Mouse (Mus musculus) embryonic facial prominence, embryonic 14.5 days (tissue): Measurements from ENCODE around the gene Mlh3. TPM values are rescaled to one million over a fixed set of nuclear protein-coding genes. Genes with fewer than 3 reads are reported as not detected.
A peak's percentile ranks its signal among the peaks of the same experiment; 100 is the strongest.

Experiments used
- ATAC-seq: fragments of 200-750 bp; cut with Nextera tagmentation; 2 replicates; pipeline ENCODE4 v1.8.0; 2017; ENCODE audit warnings: low read depth, moderate number of reproducible peaks, moderate TSS enrichment
- DNase-seq: peaks from one replicate; pipeline ENCODE4 v3.0.0-alpha.2; 2015; ENCODE audit warnings: low spot score
- H3K27ac ChIP-seq: fragments of 300-500 bp; sonication (generic); replicated peaks from 2 replicates; pipeline ENCODE4 v1.5.1; 2014; ENCODE audit warnings: low read depth, mild to moderate bottlenecking, low read length, moderate library complexity
- H3K27me3 ChIP-seq: fragments of 300-500 bp; sonication (generic); replicated peaks from 2 replicates; pipeline ENCODE4 v1.6.1; 2014; ENCODE audit warnings: low read length; ENCODE audit not compliant: control insufficient read depth, insufficient read depth
- H3K36me3 ChIP-seq: fragments of 300-500 bp; sonication (generic); 2 replicates; pipeline ENCODE4 v1.6.1; 2014; ENCODE audit warnings: low read length, mixed read lengths; ENCODE audit not compliant: control insufficient read depth, insufficient read depth
- H3K4me1 ChIP-seq: fragments of 300-500 bp; sonication (generic); 2 replicates; pipeline ENCODE4 v1.6.1; 2014; ENCODE audit warnings: antibody characterized with exemption, low read length; ENCODE audit not compliant: control insufficient read depth, insufficient read depth
- H3K4me2 ChIP-seq: fragments of 300-500 bp; sonication (generic); 2 replicates; pipeline ENCODE4 v1.6.1; 2014; ENCODE audit warnings: low read depth, mild to moderate bottlenecking, low read length, moderate library complexity, mixed read lengths
- H3K4me3 ChIP-seq: fragments of 300-500 bp; sonication (generic); 2 replicates; pipeline ENCODE4 v1.5.1; 2014; ENCODE audit warnings: low read depth, mild to moderate bottlenecking, low read length
- H3K9ac ChIP-seq: fragments of 300-500 bp; sonication (generic); 2 replicates; pipeline ENCODE4 v1.6.1; 2014; ENCODE audit warnings: low read depth, mild to moderate bottlenecking, low read length, moderate library complexity, mixed read lengths
- H3K9me3 ChIP-seq: fragments of 300-500 bp; sonication (generic); 2 replicates; pipeline ENCODE4 v1.6.1; 2016; ENCODE audit warnings: low read length; ENCODE audit not compliant: control insufficient read depth
- WGBS: fragments of 180-500 bp; shearing (Covaris S2); extraction: QIAGEN DNeasy Blood & Tissue Kit; methylation state at CpG from one replicate; pipeline ENCODE4 v1.1.7; 2014; 5-methylcytosine and 5-hydroxymethylcytosine counted together
- polyA plus RNA-seq: library from polyadenylated mRNA; unstranded; fragments of >200 nt; fragmentation: Nextera tagmentation; extraction: Ambion mirVana; gene quantifications from 2 replicates; pipeline ENCODE4 v1.2.1, GENCODE M21; 2014

The Mlh3 gene
- 8.3 and 9.0 TPM in 2 replicates for polyA plus RNA-seq

DNA sequence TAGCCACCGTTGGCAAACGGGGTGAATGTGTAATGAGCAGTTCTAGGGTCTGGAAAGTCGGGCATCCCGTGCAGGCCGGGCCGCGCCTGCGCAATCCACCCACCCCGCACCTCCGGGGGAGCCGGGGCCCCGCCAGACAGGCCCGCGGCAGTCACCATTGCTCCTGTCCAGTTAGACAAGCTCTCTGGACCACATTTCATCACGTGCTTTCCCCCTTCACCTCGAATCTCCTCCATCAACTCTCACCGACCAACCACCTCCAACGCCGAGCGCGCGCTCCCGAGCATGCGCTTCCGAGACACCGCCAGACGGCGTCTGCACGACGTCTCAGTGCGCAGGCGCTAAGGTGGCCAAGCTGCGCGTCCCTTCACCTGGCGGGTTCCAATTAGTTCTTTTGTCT, at the start of gene Mlh3:
Gene Mlh3 (minus strand): TSS at position 281 of the 400 bp plus-strand sequence.
- ATAC-seq = peak; percentile 89
- H3K36me3 ChIP-seq = 0 out of 2 replicates have a peak, but pooled peaks cover 2% of the 10 kb centered on the region
- no peaks in the 10 kb centered on the region for H3K9me3 ChIP-seq
- no peaks in the 10 kb centered on the region for H3K27me3 ChIP-seq
- DNase-seq = peak; percentile 91
- peak within 1 kb of the TSS; percentile 90 for H3K27ac ChIP-seq
- peak within 1 kb of the TSS; percentile 74 for H3K9ac ChIP-seq
- 2% methylated on average over 35 of the region's 35 CpGs for WGBS
- peaks cover 16% of the 10 kb centered on the region for H3K4me1 ChIP-seq
- peak within 1 kb of the TSS; percentile 66 for H3K4me2 ChIP-seq
- peak within 1 kb of the TSS; percentile 58 for H3K4me3 ChIP-seq

DNA sequence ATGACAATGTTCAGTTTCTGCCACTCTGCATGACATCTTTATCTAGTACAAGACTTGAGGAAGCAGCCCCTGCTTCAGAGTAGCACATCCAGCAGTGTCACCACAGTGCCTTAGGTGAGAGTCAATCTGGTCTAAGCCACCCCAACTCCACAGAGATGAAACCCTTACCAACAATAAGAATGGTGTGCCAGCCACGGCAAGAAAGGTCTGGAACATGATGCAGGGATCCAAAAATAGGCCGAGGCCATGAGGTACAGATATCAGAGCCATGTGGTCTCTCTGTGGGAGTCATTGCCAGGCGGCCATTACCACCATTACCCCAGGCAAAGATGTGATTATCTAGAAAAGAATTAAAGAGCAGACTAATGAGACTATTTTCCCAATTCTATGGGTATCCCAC, 38.3 kb upstream of the Mlh3 start:
- ATAC-seq (no peak), DNase-seq (no peak)
- Histone ChIP-seq H3K9ac (no peak overlapping the region), H3K27ac (no peak overlapping the region), H3K9me3 (no peaks in the 10 kb centered on the region), H3K4me2 (no peak overlapping the region), H3K4me1 (no peaks in the 10 kb centered on the region), H3K36me3 (peaks cover 96% of the 10 kb centered on the region), H3K27me3 (no peaks in the 10 kb centered on the region), H3K4me3 (no peak overlapping the region)
- WGBS = 89% methylated on average over 3 of the region's 3 CpGs

DNA sequence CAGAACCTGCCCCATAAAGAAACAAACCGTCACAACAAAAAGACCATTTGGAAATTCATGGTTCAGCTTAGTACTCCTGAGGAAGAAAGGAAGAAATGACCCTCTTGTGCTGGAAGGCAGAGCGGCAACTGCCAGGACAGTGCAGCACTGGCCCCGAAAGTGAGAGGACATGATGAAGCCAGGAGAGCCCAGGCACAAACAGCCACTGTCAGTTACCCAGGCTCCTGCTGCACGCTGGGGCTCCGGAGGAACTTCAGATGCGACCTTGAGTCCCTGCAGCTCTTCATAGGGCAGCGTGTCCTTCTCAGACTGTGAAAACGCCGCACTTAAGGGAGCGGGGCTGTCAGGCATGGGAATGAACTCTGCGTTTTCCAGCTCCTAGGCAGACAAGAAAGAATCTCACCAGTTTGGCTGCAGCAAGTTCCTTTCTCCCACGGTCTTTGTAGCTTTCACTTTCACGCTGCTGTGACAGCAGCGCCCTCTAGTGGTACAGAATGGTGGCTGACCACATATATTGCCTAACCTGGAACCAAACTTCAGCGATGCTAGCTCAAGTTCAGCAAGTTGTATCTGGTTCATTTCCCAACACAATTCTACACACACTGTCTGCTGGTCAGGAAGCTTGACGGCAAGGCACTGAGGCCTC, 35.0 kb upstream of the Mlh3 start:
- H3K4me2 ChIP-seq = no peak overlapping the region
- no peaks in the 10 kb centered on the region for H3K27me3 ChIP-seq
- peak; percentile 67 for ATAC-seq
- H3K4me3 ChIP-seq = no peak overlapping the region
- peaks cover 96% of the 10 kb centered on the region for H3K36me3 ChIP-seq
- 0 out of 2 replicates have a peak overlapping the region, but pooled peaks have one; percentile 14 for H3K9ac ChIP-seq
- H3K9me3 ChIP-seq = no peaks in the 10 kb centered on the region
- WGBS = 49% methylated on average over 15 of the region's 16 CpGs
- DNase-seq = peak; percentile 92
- H3K27ac ChIP-seq = 0 out of 2 replicates have a peak overlapping the region, but pooled peaks have one; percentile 30
- H3K4me1 ChIP-seq = no peaks in the 10 kb centered on the region

DNA sequence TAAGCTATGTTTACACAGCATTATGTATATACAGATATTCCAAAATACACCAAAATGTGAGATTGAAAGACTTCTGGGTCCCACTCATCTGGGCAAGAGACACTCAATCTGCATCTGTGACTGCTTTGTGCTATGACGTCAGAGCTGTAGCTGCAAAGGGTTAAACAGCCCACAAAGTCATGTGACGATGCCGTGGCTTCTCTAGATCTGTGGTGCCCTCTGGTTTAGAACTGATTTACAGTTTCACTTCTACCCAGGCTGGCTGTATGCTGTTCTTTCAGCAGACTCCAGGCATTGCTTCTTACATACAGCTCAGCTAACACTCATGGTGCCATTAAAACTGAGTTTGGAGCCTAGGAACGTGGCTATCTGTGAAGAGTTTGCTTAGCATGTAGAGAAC, 34.3 kb upstream of the Mlh3 start:
- 59% methylated on average over 4 of the region's 4 CpGs for WGBS
- no peak overlapping the region for H3K9ac ChIP-seq
- peaks cover 96% of the 10 kb centered on the region for H3K36me3 ChIP-seq

DNA sequence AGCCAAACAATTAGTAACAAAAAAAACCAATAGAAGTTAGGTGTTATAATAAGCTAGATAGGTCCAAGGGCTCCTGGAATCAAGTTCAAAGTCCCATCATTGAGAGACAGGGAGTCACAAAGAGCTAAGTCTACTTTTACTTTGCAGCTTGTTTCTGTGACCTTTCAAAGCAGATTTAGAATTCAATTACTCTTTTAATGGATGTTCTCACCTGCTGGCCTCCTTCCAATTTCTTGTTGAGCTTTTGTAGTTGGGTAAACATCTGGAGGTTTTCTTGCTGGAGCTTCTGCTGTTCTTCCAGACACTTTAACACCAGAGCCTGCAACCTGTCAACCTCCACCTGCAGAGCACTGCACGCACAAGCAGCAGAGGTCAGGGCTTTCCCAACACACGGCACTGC, 32.9 kb upstream of the Mlh3 start:
- H3K27ac ChIP-seq = no peak overlapping the region
- 76% methylated on average over 2 of the region's 2 CpGs for WGBS
- peaks cover 86% of the 10 kb centered on the region for H3K36me3 ChIP-seq
- H3K4me1 ChIP-seq = no peaks in the 10 kb centered on the region
- H3K9me3 ChIP-seq = no peaks in the 10 kb centered on the region
- no peak for DNase-seq
- H3K9ac ChIP-seq = no peak overlapping the region
- no peak overlapping the region for H3K4me3 ChIP-seq
- H3K4me2 ChIP-seq = no peak overlapping the region
- H3K27me3 ChIP-seq = no peaks in the 10 kb centered on the region
- no peak for ATAC-seq

More for the DNA sequence above, 34.3 kb upstream of the Mlh3 start:
- Histone ChIP-seq H3K27me3 (no peaks in the 10 kb centered on the region), H3K4me1 (no peaks in the 10 kb centered on the region), H3K4me2 (no peak overlapping the region), H3K27ac (no peak overlapping the region), H3K9me3 (no peaks in the 10 kb centered on the region), H3K4me3 (no peak overlapping the region)
- DNase-seq = no peak
- no peak for ATAC-seq

DNA sequence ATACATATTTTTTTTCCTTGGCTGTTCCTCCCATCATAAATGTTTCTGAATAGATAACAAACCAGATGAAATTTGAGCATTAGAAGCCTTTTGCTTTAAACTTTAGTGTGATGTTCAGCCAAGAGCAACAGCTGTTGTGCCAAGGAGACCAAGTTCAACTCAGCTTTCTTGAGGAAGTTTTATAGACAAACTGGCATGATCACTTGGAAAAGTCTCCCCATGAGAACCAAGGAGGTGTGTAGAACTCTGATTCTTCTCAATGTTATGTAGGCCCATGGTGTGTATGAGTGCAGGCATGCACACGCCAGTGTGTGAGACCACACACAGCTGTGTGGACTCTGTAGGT, 28.4 kb upstream of the Mlh3 start:
- H3K9ac ChIP-seq = no peak overlapping the region
- ATAC-seq (no peak), DNase-seq (no peak)
- H3K27me3 ChIP-seq = no peaks in the 10 kb centered on the region
- no peak overlapping the region for H3K4me3 ChIP-seq
- no peak overlapping the region for H3K4me2 ChIP-seq
- H3K4me1 ChIP-seq = peaks cover 7% of the 10 kb centered on the region
- H3K27ac ChIP-seq = no peak overlapping the region
- H3K36me3 ChIP-seq = peaks cover 45% of the 10 kb centered on the region
- WGBS = 78% methylated on average over 1 of the region's 1 CpGs
- peaks cover 13% of the 10 kb centered on the region for H3K9me3 ChIP-seq

DNA sequence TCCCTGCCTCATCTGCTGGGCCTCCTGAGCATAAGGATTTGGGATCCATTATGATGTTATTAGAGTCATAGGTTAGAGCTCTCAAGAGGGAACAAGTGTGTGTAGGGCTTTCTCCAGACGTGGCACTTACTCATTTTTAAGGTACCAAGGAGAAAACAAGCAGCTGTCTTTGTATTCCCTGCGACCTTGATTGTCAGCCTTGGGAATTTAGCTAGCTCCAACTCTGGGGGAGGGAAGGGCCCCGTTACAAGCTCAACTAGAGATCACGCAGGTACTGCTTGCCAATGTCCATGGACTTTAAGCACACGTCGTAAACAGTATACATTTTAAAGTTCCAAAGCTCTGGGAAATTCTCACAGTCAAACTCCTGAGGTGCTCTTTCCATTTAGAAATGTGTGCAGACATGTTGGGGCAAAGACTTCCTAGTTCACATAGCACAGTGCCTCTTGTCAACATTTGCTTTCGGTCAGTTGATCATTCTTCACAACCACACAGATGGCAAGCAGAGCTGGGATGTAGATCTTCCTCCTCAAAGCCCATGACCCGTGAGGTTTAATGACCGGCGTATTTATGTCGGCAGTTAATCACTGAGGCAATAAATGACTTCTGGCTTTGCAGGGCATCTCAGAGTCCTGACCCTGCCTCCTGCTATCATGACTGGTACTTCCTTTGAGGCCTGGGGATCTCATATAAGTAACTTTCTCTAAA, 27.9 kb upstream of the Mlh3 start:
- 65% methylated on average over 11 of the region's 11 CpGs for WGBS
- H3K9ac ChIP-seq = no peak overlapping the region
- H3K9me3 ChIP-seq = peaks cover 18% of the 10 kb centered on the region
- no peak for ATAC-seq
- H3K36me3 ChIP-seq = peaks cover 40% of the 10 kb centered on the region
- H3K27me3 ChIP-seq = no peaks in the 10 kb centered on the region
- DNase-seq = no peak
- H3K4me2 ChIP-seq = no peak overlapping the region
- peaks cover 7% of the 10 kb centered on the region for H3K4me1 ChIP-seq
- H3K27ac ChIP-seq = no peak overlapping the region
- H3K4me3 ChIP-seq = no peak overlapping the region

DNA sequence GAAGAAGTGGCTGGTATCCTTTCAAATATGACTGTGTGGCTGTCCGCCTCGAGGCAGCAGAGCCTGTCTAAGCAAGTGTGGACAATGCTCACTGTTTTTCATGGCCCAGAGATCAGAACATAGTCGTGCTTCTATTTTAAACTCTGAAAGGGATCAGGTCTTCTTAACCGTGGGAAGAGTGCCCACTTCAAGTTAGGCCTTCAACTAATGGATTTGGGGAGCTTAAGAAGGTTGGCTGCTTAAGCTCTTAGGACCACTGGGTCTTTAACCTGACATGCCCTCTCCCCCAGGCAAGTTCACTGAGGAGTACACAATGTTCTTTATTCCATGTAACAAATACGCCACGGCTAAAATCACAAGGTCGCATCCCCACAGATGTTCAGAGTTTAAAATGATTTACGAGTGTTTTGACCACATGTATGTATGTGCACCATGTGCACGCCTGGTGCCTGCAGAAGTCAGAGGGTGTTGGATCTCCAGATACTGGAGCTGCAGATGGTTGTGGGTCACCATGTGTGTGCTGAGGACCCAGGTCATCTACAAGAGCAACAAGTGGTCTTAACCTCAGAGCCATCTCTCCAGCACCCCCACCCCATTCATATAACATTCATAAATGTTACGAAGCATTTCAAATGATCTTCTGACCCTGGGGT, 27.1 kb upstream of the Mlh3 start:
- Histone ChIP-seq H3K4me1 (peaks cover 7% of the 10 kb centered on the region), H3K4me2 (no peak overlapping the region), H3K27me3 (no peaks in the 10 kb centered on the region), H3K9me3 (peaks cover 20% of the 10 kb centered on the region), H3K4me3 (no peak overlapping the region), H3K9ac (no peak overlapping the region), H3K27ac (0 out of 2 replicates have a peak overlapping the region, but pooled peaks have one; percentile 33), H3K36me3 (peaks cover 32% of the 10 kb centered on the region)
- DNase-seq (peak; percentile 42), ATAC-seq (no peak)
- 53% methylated on average over 10 of the region's 10 CpGs for WGBS
